Mouse (Mus musculus): ENCODE data around the gene Snrk. TPM values are rescaled to one million over a fixed set of nuclear protein-coding genes. Genes with fewer than 3 reads are reported as not detected.

The Snrk gene
- total and polyA plus RNA-seq, 3 experiments: 9.1 to 446 (median 10.7) TPM

DNA sequence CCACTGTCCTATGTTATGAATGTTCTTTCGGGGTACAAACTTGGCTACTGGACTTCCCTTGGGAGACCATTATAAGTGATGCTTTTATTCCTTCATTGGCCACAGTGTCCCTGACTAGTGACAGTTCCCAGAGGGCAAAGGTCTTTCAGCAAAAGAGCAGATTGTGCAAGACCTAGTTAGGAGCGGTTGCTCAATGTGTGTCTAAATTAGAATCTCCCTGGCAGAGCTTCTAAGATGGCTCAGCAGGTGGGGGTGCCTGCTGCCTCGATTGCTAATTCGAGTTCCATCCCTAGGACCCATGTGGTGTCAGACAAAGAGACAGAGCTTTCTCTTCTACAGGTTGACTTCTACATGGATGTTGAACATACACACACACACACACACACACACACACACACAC, 1.5 kb upstream of the Snrk start:
- Histone ChIP-seq H3K4me3 (ENCODE audit: control insufficient read depth in 1 of 2, insufficient read depth in 1 of 2, low read depth in 2 of 2, low read length in 2 of 2) (no peak overlapping the region), H3K79me2 (ENCODE audit: control insufficient read depth, insufficient read depth, low read length, poor library complexity) (peaks cover 9% of the 10 kb centered on the region), H3K27me3 (ENCODE audit: control insufficient read depth in 1 of 2, insufficient read depth in 2 of 2, low read length in 2 of 2) (no peaks in the 10 kb centered on the region; a peak in 1 of 4 replicates), H3K9me3 (replicated peaks; ENCODE audit: insufficient read depth, low read length) (no peaks in the 10 kb centered on the region), H3K9ac (ENCODE audit: control insufficient read depth, low read depth, low read length, poor library complexity, severe bottlenecking) (no peak overlapping the region), H3K36me3 (ENCODE audit: control insufficient read depth in 1 of 2, insufficient read depth in 2 of 2, low read length in 2 of 2) (peaks cover 0 to 10% of the 10 kb centered on the region in 2 experiments; a peak in 2 of 4 replicates), H3K27ac (ENCODE audit: control insufficient read depth, low read depth, low read length) (no peak overlapping the region), H3K4me1 (ENCODE audit: control insufficient read depth in 1 of 2, insufficient read depth in 2 of 2, low read length in 2 of 2) (peaks cover 6% of the 10 kb centered on the region in 2 experiments)
- DNase-seq (ENCODE audit: low read depth, low spot score): no peak
- TF ChIP-seq MAFK (IDR thresholded peaks at IDR 0.05; ENCODE audit: borderline replicate concordance, low read depth, low read length): no peak
- no peak for TF ChIP-seq KAT2A (conservative IDR thresholded peaks at IDR 0.05; ENCODE audit: low read depth, low read length)
- TF ChIP-seq CHD2 (IDR thresholded peaks at IDR 0.05; ENCODE audit: low read length): no peak
- TF ChIP-seq USF2 (IDR thresholded peaks at IDR 0.05; ENCODE audit: borderline replicate concordance in 1 of 2, insufficient read depth in 1 of 2, low read depth in 1 of 2, low read length in 2 of 2): no peak
- no peak for TF ChIP-seq EP300 (IDR thresholded peaks at IDR 0.05; ENCODE audit: low read depth in 1 of 2, low read length in 2 of 2)
- TF ChIP-seq CHD1 (IDR thresholded peaks at IDR 0.05; ENCODE audit: low read depth, low read length): no peak
- no peak for TF ChIP-seq BHLHE40 (IDR thresholded peaks at IDR 0.05; ENCODE audit: borderline replicate concordance, low read depth, low read length)
- TF ChIP-seq POLR2A (IDR thresholded peaks at IDR 0.05; ENCODE audit: control insufficient read depth in 1 of 2, insufficient read depth in 1 of 2, low read depth in 1 of 2, low read length in 2 of 2, poor library complexity in 1 of 2): no peak
- TF ChIP-seq USF1 (IDR thresholded peaks at IDR 0.05; ENCODE audit: low read depth, low read length): no peak
- TF ChIP-seq ETS1 (IDR thresholded peaks at IDR 0.05; ENCODE audit: low read depth, low read length): no peak
- TF ChIP-seq MEF2A (IDR thresholded peaks at IDR 0.05; ENCODE audit: extremely low read depth, insufficient replicate concordance, low read depth, low read length, poor library complexity, severe bottlenecking): no peak
- TF ChIP-seq ZKSCAN1 (IDR thresholded peaks at IDR 0.05; ENCODE audit: low read depth, low read length): no peak
- TF ChIP-seq SMC3 (IDR thresholded peaks at IDR 0.05; ENCODE audit: low read depth, low read length): no peak
- no peak for TF ChIP-seq MXI1 (IDR thresholded peaks at IDR 0.05; ENCODE audit: low read depth, low read length)
- TF ChIP-seq RAD21 (IDR thresholded peaks at IDR 0.05; ENCODE audit: low read depth, low read length): no peak
- TF ChIP-seq NRF1 (IDR thresholded peaks at IDR 0.05; ENCODE audit: insufficient read depth, low read depth, low read length, poor library complexity, severe bottlenecking): no peak
- TF ChIP-seq TCF12 (IDR thresholded peaks at IDR 0.05; ENCODE audit: low read depth, low read length): no peak

DNA sequence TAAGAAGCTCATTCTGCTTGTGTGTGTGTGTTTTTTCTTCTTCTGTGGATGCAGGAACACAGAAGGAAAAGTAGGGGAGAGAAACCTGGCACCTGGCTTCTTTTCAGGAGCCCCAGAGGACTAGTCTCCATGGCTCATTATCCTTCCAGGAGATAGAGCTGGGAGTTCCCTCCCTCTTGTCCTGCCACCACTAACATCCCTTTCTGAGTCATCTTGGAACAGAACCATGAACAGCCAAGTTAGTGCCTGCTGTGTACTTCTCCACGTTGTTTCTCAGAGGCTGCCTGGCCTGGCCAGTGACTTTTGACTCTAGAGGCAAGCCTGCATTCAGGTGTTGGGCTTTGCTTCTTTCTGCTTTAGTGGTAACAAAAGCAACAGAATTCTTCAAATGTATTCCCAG, 707 bp upstream of the Snrk start:
- H3K27ac ChIP-seq (ENCODE audit: control insufficient read depth, low read depth, low read length): no peak overlapping the region
- no peak for DNase-seq (ENCODE audit: low read depth, low spot score)

More for the DNA sequence above, 707 bp upstream of the Snrk start:
- Histone ChIP-seq H3K27me3 (ENCODE audit: control insufficient read depth in 1 of 2, insufficient read depth in 2 of 2, low read length in 2 of 2) (no peaks in the 10 kb centered on the region; a peak in 1 of 4 replicates), H3K9ac (ENCODE audit: control insufficient read depth, low read depth, low read length, poor library complexity, severe bottlenecking) (no peak overlapping the region), H3K9me3 (replicated peaks; ENCODE audit: insufficient read depth, low read length) (no peaks in the 10 kb centered on the region), H3K4me3 (ENCODE audit: control insufficient read depth in 1 of 2, insufficient read depth in 1 of 2, low read depth in 2 of 2, low read length in 2 of 2) (no peak overlapping the region), H3K36me3 (ENCODE audit: control insufficient read depth in 1 of 2, insufficient read depth in 2 of 2, low read length in 2 of 2) (peaks cover 0 to 10% of the 10 kb centered on the region in 2 experiments; a peak in 2 of 4 replicates), H3K4me1 (ENCODE audit: control insufficient read depth in 1 of 2, insufficient read depth in 2 of 2, low read length in 2 of 2) (peaks cover 6% of the 10 kb centered on the region in 2 experiments), H3K79me2 (ENCODE audit: control insufficient read depth, insufficient read depth, low read length, poor library complexity) (peaks cover 9% of the 10 kb centered on the region)
- no peak for TF ChIP-seq RCOR1 (IDR thresholded peaks at IDR 0.05; ENCODE audit: low read depth, low read length)
- TF ChIP-seq TBP (IDR thresholded peaks at IDR 0.05; ENCODE audit: low read depth, low read length): no peak
- no peak for TF ChIP-seq USF1 (IDR thresholded peaks at IDR 0.05; ENCODE audit: low read depth, low read length)
- no peak for TF ChIP-seq RAD21 (IDR thresholded peaks at IDR 0.05; ENCODE audit: low read depth, low read length)
- TF ChIP-seq CHD1 (IDR thresholded peaks at IDR 0.05; ENCODE audit: low read depth, low read length): no peak
- TF ChIP-seq POLR2AphosphoS5 (IDR thresholded peaks at IDR 0.05; ENCODE audit: borderline replicate concordance, low read depth, low read length): no peak
- no peak for TF ChIP-seq USF2 (IDR thresholded peaks at IDR 0.05; ENCODE audit: borderline replicate concordance in 1 of 2, insufficient read depth in 1 of 2, low read depth in 1 of 2, low read length in 2 of 2)
- TF ChIP-seq MAZ (IDR thresholded peaks at IDR 0.05; ENCODE audit: low read depth, low read length): no peak
- TF ChIP-seq MXI1 (IDR thresholded peaks at IDR 0.05; ENCODE audit: low read depth, low read length): no peak
- TF ChIP-seq HCFC1 (IDR thresholded peaks at IDR 0.05; ENCODE audit: low read depth, low read length): no peak
